Mouse (Mus musculus) gastrocnemius, adult 8-10 months (tissue): Measurements from ENCODE around the gene Tfap2e. TPM values are rescaled to one million over a fixed set of nuclear protein-coding genes. Genes with fewer than 3 reads are reported as not detected.

ENCODE experiments used
- DNase-seq, 2 experiments: peaks; one replicate each; pipeline ENCODE4 v3.0.0; 2022; ENCODE audit warnings: low spot score in 2 of 2
- total RNA-seq, 4 experiments: library from RNA; stranded (reverse); gene quantifications; 2 replicates each; pipeline ENCODE4 v1.2.4; 2022

Tfap2e gene
- total RNA-seq = not detected

DNA sequence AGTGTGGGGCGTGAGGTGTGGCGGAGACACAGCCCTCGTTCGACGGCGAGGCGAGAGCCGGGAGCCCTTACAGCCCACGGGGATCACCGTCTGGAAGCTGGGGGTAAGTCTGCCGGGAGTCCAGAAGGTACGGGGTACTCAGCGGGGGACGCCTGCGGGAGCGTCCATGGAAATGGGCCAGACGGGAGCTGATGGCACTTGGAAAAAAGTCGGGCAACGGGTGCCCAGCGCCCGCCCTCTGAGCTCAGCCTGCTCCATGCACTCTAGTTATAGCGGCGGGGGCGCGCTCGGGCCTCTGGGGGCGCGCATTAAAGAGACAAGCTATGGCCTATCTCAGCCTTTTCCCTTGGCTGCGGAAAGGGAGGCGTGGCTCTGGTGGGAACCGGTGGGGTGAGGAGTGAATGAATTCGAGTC is at the start of gene Tfap2e:
Gene Tfap2e, minus strand, starts transcription at position 240 of the 414 bp plus-strand sequence.
- no peak for DNase-seq

DNA sequence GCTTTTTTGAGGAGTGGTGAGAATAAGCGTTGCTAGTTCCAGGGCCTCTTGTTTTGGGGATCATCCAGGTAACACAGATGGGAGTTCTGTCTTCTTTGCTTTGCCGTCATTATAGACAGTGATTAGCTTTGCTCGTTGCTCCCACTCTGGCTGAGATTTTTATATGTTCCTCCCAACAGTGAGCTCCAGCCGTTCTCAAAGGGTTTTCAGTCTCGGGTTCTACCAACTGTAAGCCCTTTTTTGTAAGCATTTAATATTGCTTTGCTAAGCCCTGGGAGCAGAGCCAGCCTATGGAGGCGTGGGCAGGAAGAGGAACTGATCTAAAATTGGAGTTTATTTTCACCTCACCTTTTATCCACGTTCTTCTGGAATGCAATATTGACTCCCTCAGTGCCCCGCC is 47.0 kb upstream of the Tfap2e start:
- no peak for DNase-seq

GRCm38 (mm10) chr4:126782512-126782911 is 46.5 kb upstream of the Tfap2e start:
- no peak for DNase-seq

DNA sequence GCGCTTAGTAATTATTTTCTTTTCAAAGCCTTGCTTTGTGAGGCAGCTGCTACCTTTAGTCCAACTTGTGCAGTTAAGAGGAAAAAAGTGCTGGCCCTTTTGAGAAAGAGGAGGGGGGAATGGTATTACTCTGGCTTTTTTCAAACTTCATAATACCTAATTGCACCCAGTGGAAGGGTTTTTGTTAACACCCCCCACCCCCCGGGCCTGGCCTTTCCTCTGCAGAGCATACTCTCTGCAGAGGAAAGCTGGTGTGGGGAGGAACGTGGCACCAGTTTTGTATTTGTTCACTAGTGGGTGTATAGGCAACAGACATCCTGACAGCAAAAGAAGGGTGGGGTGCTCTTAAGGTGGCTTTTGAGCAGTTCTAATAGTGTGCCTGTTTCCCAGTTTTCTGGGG is 45.8 kb upstream of the Tfap2e start:
- DNase-seq = no peak

- no peak for DNase-seq
These were observed 44.1 kb upstream of the Tfap2e start for GRCm38 (mm10) chr4:126779826-126780775.

- no peak for DNase-seq
These were observed 43.1 kb upstream of the Tfap2e start for GRCm38 (mm10) chr4:126779148-126779581.

GRCm38 (mm10) chr4:126775182-126775581 is 39.1 kb upstream of the Tfap2e start:
- no peak for DNase-seq

DNA sequence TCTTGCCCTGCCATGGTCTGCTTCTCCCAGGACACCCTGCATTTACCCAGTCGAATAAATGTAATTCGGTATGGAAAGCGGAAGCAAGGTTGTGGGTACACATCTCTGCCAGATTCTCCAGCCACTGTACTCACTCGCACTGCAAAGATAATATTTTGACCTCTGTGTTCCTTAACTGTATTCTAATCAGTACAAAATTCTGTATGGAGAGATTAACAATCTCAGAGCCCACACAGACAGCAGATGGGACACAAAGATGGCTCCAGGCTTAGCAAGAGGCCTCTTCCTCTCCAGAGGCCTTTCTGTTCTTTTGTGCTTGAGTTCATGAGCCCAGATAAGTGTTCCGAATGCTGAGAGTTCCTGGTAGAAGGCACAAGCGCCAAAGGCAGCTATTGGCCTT is 37.8 kb upstream of the Tfap2e start:
- DNase-seq = no peak

- no peak for DNase-seq
These were observed 34.8 kb upstream of the Tfap2e start for GRCm38 (mm10) chr4:126770831-126771230.

DNA sequence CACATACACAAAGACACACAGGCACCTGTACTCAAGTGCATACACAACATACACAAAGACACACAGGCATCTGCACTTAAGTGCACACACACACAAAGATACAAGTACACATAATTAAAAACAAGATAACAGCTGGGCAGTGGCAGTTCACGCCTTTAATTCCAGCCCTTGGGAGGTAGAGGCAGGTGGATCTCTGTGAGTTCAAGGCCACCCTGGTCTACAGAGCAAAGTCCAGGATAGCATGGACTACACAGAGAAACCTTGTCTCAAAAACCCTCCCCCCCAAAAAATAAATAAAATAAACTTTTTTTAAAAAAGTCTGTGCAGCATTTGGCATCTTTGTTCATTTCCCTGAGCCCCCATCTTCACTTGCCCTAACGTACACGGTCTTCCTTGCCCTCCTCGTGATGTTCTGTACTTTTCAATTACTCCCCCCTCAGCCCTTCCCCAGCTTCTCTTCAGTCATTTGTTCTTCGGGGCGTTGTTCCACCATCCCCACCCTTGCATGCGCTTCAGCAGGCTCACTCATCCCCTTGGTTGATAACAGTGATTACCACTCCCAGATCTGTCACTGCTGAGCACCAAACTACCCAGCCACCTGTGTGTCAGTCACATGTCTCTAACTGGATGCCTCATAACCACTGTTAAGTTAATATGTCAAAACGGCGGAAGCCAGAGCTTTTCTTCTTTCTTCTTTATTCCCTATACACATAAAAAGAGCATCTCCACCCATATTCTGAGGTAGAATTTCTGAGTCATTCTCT is 33.9 kb upstream of the Tfap2e start:
- DNase-seq = no peak

DNA sequence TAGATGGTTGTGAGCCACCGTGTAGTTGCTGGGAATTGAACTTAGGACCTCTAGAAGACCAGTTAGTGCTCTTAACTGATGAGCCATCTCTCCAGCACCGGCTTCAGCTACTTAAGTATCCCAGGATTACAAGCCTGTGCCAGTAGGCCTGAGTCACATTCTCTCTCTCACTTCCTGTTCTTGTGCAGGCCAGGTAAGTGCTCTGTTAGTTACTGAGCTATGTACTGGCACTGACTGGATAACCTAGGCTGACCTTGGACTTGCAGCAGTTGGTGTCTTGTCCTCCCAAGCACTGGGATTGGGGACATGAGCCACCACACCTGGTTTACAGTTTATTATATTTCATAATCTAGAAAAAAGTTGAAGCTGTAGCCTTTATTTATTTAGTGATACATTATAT is 27.4 kb upstream of the Tfap2e start:
- DNase-seq = no peak

DNA sequence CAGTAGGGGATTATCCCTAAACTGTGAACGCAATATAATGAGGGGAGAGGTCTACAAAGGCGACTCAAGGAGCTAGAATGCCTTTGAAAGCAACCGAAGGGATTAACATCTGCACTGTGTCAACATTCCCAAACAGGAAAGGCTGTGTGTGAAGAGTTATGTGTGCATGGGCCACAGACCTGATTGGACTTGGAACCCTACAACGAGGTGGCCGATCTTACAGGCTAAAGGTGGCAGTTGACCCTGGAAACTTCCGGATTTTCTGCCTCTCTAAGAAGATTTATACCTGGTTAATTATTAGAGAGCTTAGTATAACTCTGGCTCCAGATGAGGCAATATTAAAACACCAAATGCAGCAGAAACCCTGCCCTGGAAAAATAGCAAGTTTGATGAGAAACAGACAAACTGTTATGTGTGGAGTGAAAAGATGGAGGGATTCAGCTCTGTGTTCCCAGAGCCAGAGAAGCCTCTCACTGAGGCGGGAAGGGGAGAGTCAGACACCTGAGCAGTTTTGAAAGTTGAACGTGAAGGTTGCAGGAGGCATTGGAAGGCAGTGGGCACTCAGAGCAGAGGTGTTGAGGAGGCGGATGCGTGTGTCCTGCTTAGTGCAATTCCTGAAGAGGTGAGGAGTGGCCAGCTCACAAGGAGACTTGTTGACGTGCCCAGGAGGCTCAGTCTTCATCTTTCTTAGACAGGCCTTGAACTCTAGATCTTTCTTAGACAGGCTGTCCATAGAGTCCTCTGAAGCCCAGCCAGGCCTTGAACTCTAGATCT is 26.7 kb upstream of the Tfap2e start:
- no peak for DNase-seq

DNA sequence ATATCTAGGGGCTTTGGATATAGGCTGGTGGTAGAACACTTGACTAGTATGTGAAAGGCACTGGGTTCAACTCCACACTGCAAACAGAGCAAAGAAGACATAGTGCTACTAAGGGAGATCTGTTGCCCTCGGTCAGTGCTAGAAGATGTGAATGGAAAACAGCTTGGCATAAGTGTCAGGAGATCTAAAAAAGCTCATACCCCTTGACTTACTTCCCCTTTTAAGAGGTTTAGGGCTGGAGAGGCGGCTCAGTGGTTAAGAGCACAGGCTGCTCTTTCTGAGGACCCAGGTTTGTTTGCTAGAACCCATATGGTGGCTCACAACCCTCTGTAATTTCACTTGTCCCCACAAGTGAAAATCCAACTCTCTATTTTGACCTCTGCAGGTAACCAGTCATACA is 23.4 kb upstream of the Tfap2e start:
- no peak for DNase-seq

DNA sequence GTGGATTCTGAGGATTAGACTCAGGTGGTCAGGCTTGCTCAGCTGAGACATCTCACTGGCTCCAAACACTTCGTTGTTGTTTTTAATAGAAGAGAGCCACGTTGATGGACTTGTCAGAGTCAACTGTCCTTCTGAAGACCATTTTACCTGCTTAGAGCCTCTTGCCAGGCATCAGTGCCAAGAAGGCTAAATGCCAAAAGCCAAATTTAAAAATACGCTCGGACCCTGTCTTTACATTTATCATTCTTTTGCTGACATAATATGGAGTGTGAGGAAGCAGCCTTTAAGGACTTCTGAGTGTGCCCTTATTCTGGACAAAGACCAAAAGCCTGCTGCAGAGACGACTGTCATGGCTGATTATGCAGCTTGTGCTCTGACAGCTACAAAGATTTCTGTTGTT is 22.3 kb upstream of the Tfap2e start:
- no peak for DNase-seq

DNA sequence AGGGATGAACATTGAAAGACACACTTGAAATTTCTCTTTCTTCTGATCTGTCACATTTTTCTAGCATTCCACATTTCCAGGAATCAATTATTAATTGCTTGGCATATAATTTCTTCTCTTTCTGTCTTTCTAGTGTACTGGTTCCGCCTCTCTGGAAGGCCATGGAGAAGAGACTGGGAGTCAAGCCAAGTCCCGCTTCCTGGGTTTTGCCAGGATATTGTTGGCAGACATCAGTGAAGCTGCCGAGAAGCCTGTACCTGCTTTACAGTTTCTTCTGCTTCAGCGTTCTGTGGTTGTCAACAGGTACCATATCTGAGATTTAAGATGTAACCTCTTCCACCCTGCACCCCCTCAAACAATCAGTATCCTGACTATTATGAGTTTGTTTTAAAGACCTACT is 20.7 kb upstream of the Tfap2e start:
- DNase-seq = no peak

GRCm38 (mm10) chr4:126754736-126755374 is 18.8 kb upstream of the Tfap2e start:
- no peak for DNase-seq

DNA sequence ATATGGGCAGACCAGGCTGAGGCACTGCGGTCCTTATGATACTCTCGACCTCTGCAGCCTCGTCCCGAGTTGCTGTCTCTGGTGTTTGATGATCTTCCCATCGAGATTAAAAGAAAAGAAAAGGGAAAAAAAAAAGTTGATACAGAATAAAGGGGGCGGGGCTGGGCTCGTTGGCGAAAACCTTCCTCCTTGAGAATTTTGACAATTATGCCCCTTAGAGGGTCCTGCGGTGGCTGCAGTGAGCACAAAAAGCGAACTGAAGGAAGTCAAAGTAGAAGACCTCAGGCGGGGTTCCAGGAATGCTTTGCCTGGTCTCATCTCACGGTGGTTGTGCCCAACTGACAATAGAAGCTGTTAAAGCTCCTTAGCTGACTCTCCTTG is 18.2 kb upstream of the Tfap2e start:
- DNase-seq = no peak

DNA sequence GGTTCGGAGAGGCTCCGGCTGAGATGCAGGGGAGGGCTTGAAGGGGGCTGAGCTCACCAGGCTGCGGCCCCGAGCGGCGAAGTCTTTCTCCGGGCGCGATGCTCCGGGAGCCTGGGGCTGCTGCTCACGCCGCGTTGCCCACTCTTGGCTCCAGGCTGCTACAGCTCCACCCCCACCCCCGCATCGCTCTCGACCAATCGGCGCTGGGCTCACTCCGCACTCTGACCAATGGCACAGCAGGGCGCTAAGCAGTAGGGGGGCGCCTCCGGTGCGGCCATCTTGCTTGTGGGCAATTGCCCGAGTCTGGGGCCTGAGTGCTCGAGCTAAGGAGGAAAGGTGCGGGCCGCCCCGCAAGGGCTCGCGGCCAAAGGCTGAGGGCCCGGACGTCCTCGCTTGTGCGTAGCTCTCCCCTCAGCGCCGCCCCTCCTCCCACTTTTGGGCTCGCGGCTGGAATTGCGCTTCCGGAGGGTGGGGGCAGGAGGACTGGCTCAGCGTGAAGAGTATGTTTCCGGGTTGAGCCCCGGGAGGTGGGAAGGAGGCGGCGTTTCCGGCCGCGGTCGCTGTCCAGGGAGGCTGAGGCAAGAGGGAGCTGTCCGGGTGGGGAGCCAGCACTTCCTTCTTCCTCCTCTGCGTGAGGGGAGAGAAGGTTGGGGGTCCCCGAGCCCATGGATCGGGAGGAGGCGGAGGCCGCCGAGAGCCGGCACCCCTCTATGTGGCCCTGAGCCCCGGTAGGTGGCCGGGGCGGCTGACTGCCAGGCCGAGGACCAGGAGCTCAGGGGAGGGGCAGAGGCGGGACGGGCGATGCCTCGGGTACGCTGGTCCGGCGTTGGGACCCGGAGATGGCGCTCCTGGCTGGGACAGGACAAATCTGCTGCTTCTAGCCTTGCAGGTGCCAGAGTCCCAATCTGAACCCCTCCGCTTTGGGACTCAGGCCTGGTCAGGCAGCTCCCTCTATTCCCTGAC is 17.5 kb upstream of the Tfap2e start, which contains the start of the genes Ncdn and AU040320:
Gene Ncdn, minus strand, starts transcription at position 171 of the 963 bp plus-strand sequence.
Gene AU040320, plus strand, starts transcription at position 277 of the 963 bp plus-strand sequence.
- DNase-seq = peak; percentile 91 to 95

GRCm38 (mm10) chr4:126752608-126753141 is 16.6 kb upstream of the Tfap2e start:
- DNase-seq = no peak
